Mouse (Mus musculus): ENCODE measurements at regions not wholly inside any gene's neighbourhood (a gene's known extent, or its start where the extent isn't known, plus 50 kb on each side); places are given as distances from the start of the nearest gene placed in this dataset.

GRCm38 (mm10) chr4:84172841-84173240 lies 502.2 kb downstream of the Bnc2 start:
- TF ChIP-seq CTCF (IDR thresholded peaks at IDR 0.05; ENCODE audit: control insufficient read depth, insufficient read depth, insufficient replicate concordance, low read depth, low read length) (no peak), POLR2A (IDR thresholded peaks at IDR 0.05; ENCODE audit: control insufficient read depth, low read depth, low read length) (no peak)
